Mouse (Mus musculus): ENCODE data around the gene Mpp1. TPM values are rescaled to one million over a fixed set of nuclear protein-coding genes. Genes with fewer than 3 reads are reported as not detected.
A peak's percentile ranks its signal among the peaks of the same experiment; 100 is the strongest.
"Not testable (repeated sequence)": the region's sequence is repeated elsewhere in the genome, so short reads cannot be mapped to it uniquely, and the experiment has no call there.

Gene Mpp1
- polyA plus RNA-seq (2015; fragmentation: Nextera tagmentation; extraction: Ambion mirVana): 21.9 and 22.6 TPM in 2 replicates

- Histone ChIP-seq H3K27ac (ENCODE audit: low read length) (peak within 1 kb of the TSS; percentile 50; the same call in 1 of the 2 replicates), H3K9ac (ENCODE audit: low read depth, low read length) (peak within 1 kb of the TSS; percentile 64)
- 22% methylated on average over 33 of the region's 36 CpGs for WGBS
Measured at GRCm38 (mm10) chrX:75130467-75131160, at the start of gene Mpp1. Gene Mpp1 (minus strand): TSS chrX:75131016.

GRCm38 (mm10) chrX:75163670-75164069 lies 32.9 kb upstream of the Mpp1 start, which contains the start of gene Smim9:
Gene Smim9 (minus strand): TSS chrX:75163770.
- 62% methylated on average over 1 of the region's 1 CpGs for WGBS
- Histone ChIP-seq H3K9me3 (replicated peaks; ENCODE audit: control insufficient read depth, low read length, poor library complexity, severe bottlenecking) (no peaks in the 10 kb centered on the region), H3K27ac (ENCODE audit: low read length) (no peak within 1 kb of the TSS), H3K36me3 (ENCODE audit: control insufficient read depth, insufficient read depth, low read length) (no peaks in the 10 kb centered on the region), H3K27me3 (ENCODE audit: control insufficient read depth, insufficient read depth, low read depth, low read length) (no peaks in the 10 kb centered on the region), H3K4me3 (ENCODE audit: low read depth, low read length) (no peak within 1 kb of the TSS), H3K9ac (ENCODE audit: low read depth, low read length) (no peak within 1 kb of the TSS), H3K4me2 (ENCODE audit: low read length) (no peak within 1 kb of the TSS), H3K4me1 (ENCODE audit: control insufficient read depth, insufficient read depth, low read length) (no peaks in the 10 kb centered on the region)
- ATAC-seq: no peak

More at GRCm38 (mm10) chrX:75130467-75131160, at the start of gene Mpp1:
- Histone ChIP-seq H3K4me1 (ENCODE audit: control insufficient read depth, insufficient read depth, low read length) (0 out of 2 replicates have a peak, but pooled peaks cover 2% of the 10 kb centered on the region), H3K4me3 (ENCODE audit: low read depth, low read length) (peak within 1 kb of the TSS; percentile 51), H3K9me3 (replicated peaks; ENCODE audit: control insufficient read depth, low read length, poor library complexity, severe bottlenecking) (no peaks in the 10 kb centered on the region), H3K4me2 (ENCODE audit: low read length) (peak within 1 kb of the TSS; percentile 69), H3K36me3 (ENCODE audit: control insufficient read depth, insufficient read depth, low read length) (no peaks in the 10 kb centered on the region), H3K27me3 (ENCODE audit: control insufficient read depth, insufficient read depth, low read depth, low read length) (no peaks in the 10 kb centered on the region)
- peak; percentile 100 for ATAC-seq

GRCm38 (mm10) chrX:75155576-75156243 lies 24.9 kb upstream of the Mpp1 start:
- 19% methylated on average over 14 of the region's 49 CpGs for WGBS
- no peaks in the 10 kb centered on the region; the same call in 1 of the 2 replicates for H3K9me3 ChIP-seq (replicated peaks; ENCODE audit: control insufficient read depth, low read length, poor library complexity, severe bottlenecking)
- peak overlapping the region; percentile 46 for H3K4me3 ChIP-seq (ENCODE audit: low read depth, low read length)
- H3K9ac ChIP-seq (ENCODE audit: low read depth, low read length): peak overlapping the region; percentile 66
- H3K27me3 ChIP-seq (ENCODE audit: control insufficient read depth, insufficient read depth, low read depth, low read length): no peaks in the 10 kb centered on the region
- peak; percentile 60 for ATAC-seq
- no peaks in the 10 kb centered on the region for H3K36me3 ChIP-seq (ENCODE audit: control insufficient read depth, insufficient read depth, low read length)
- H3K4me2 ChIP-seq (ENCODE audit: low read length): peak overlapping the region; percentile 62
- H3K4me1 ChIP-seq (ENCODE audit: control insufficient read depth, insufficient read depth, low read length): no peaks in the 10 kb centered on the region
- no peak overlapping the region for H3K27ac ChIP-seq (ENCODE audit: low read length)

GRCm38 (mm10) chrX:75152249-75152648 lies 21.4 kb upstream of the Mpp1 start:
- no peak for ATAC-seq
- 56% methylated on average over 1 of the region's 1 CpGs for WGBS
- no peaks in the 10 kb centered on the region for H3K27me3 ChIP-seq (ENCODE audit: control insufficient read depth, insufficient read depth, low read depth, low read length)

GRCm38 (mm10) chrX:75150304-75150703 lies 19.5 kb upstream of the Mpp1 start:
- Histone ChIP-seq H3K36me3 (ENCODE audit: control insufficient read depth, insufficient read depth, low read length) (no peaks in the 10 kb centered on the region), H3K4me3 (ENCODE audit: low read depth, low read length) (no peak overlapping the region), H3K4me2 (ENCODE audit: low read length) (no peak overlapping the region), H3K9me3 (replicated peaks; ENCODE audit: control insufficient read depth, low read length, poor library complexity, severe bottlenecking) (no peaks in the 10 kb centered on the region), H3K27ac (ENCODE audit: low read length) (no peak overlapping the region), H3K4me1 (ENCODE audit: control insufficient read depth, insufficient read depth, low read length) (no peaks in the 10 kb centered on the region), H3K27me3 (ENCODE audit: control insufficient read depth, insufficient read depth, low read depth, low read length) (no peaks in the 10 kb centered on the region), H3K9ac (ENCODE audit: low read depth, low read length) (no peak overlapping the region)
- 75% methylated on average over 2 of the region's 2 CpGs for WGBS
- no peak for ATAC-seq

More at GRCm38 (mm10) chrX:75152249-75152648, 21.4 kb upstream of the Mpp1 start:
- Histone ChIP-seq H3K4me3 (ENCODE audit: low read depth, low read length) (no peak overlapping the region), H3K9me3 (replicated peaks; ENCODE audit: control insufficient read depth, low read length, poor library complexity, severe bottlenecking) (no peaks in the 10 kb centered on the region; the same call in 1 of the 2 replicates), H3K27ac (ENCODE audit: low read length) (no peak overlapping the region), H3K4me2 (ENCODE audit: low read length) (no peak overlapping the region), H3K36me3 (ENCODE audit: control insufficient read depth, insufficient read depth, low read length) (no peaks in the 10 kb centered on the region), H3K9ac (ENCODE audit: low read depth, low read length) (no peak overlapping the region), H3K4me1 (ENCODE audit: control insufficient read depth, insufficient read depth, low read length) (no peaks in the 10 kb centered on the region)

- H3K4me2 ChIP-seq (ENCODE audit: low read length): no peak overlapping the region
- no peak overlapping the region for H3K27ac ChIP-seq (ENCODE audit: low read length)
- no peak overlapping the region for H3K9ac ChIP-seq (ENCODE audit: low read depth, low read length)
- no peak overlapping the region for H3K4me3 ChIP-seq (ENCODE audit: low read depth, low read length)
- no peaks in the 10 kb centered on the region for H3K36me3 ChIP-seq (ENCODE audit: control insufficient read depth, insufficient read depth, low read length)
- no peaks in the 10 kb centered on the region for H3K4me1 ChIP-seq (ENCODE audit: control insufficient read depth, insufficient read depth, low read length)
- ATAC-seq: no peak
- WGBS: 89% methylated on average over 4 of the region's 4 CpGs
- H3K27me3 ChIP-seq (ENCODE audit: control insufficient read depth, insufficient read depth, low read depth, low read length): no peaks in the 10 kb centered on the region
- no peaks in the 10 kb centered on the region for H3K9me3 ChIP-seq (replicated peaks; ENCODE audit: control insufficient read depth, low read length, poor library complexity, severe bottlenecking)
Measured at GRCm38 (mm10) chrX:75148414-75148813, 17.6 kb upstream of the Mpp1 start.

- H3K27me3 ChIP-seq (ENCODE audit: control insufficient read depth, insufficient read depth, low read depth, low read length); H3K4me1 ChIP-seq (ENCODE audit: control insufficient read depth, insufficient read depth, low read length); H3K36me3 ChIP-seq (ENCODE audit: control insufficient read depth, insufficient read depth, low read length); H3K27ac ChIP-seq (ENCODE audit: low read length); H3K9me3 ChIP-seq (replicated peaks; ENCODE audit: control insufficient read depth, low read length, poor library complexity, severe bottlenecking): not testable (repeated sequence)
- peak; percentile 68 for ATAC-seq
- H3K4me2 ChIP-seq (ENCODE audit: low read length): peak overlapping the region; percentile 60
- H3K9ac ChIP-seq (ENCODE audit: low read depth, low read length): peak overlapping the region; percentile 46
- 24% methylated on average over 15 of the region's 42 CpGs for WGBS
- peak overlapping the region; percentile 40 for H3K4me3 ChIP-seq (ENCODE audit: low read depth, low read length)
Measured at GRCm38 (mm10) chrX:75143124-75143555, 12.3 kb upstream of the Mpp1 start.

- Histone ChIP-seq H3K9me3 (replicated peaks; ENCODE audit: control insufficient read depth, low read length, poor library complexity, severe bottlenecking) (no peaks in the 10 kb centered on the region), H3K4me2 (ENCODE audit: low read length) (no peak overlapping the region), H3K9ac (ENCODE audit: low read depth, low read length) (no peak overlapping the region), H3K36me3 (ENCODE audit: control insufficient read depth, insufficient read depth, low read length) (no peaks in the 10 kb centered on the region), H3K4me3 (ENCODE audit: low read depth, low read length) (no peak overlapping the region), H3K4me1 (ENCODE audit: control insufficient read depth, insufficient read depth, low read length) (no peaks in the 10 kb centered on the region), H3K27me3 (ENCODE audit: control insufficient read depth, insufficient read depth, low read depth, low read length) (no peaks in the 10 kb centered on the region), H3K27ac (ENCODE audit: low read length) (no peak overlapping the region)
- ATAC-seq: no peak
- 89% methylated on average over 2 of the region's 2 CpGs for WGBS
Measured at GRCm38 (mm10) chrX:75138182-75138581, 7.4 kb upstream of the Mpp1 start.

GRCm38 (mm10) chrX:75137729-75138128 lies 6.9 kb upstream of the Mpp1 start:
- Histone ChIP-seq H3K4me3 (ENCODE audit: low read depth, low read length) (no peak overlapping the region), H3K27ac (ENCODE audit: low read length) (no peak overlapping the region), H3K4me2 (ENCODE audit: low read length) (no peak overlapping the region), H3K9ac (ENCODE audit: low read depth, low read length) (no peak overlapping the region), H3K4me1 (ENCODE audit: control insufficient read depth, insufficient read depth, low read length) (no peaks in the 10 kb centered on the region), H3K9me3 (replicated peaks; ENCODE audit: control insufficient read depth, low read length, poor library complexity, severe bottlenecking) (no peaks in the 10 kb centered on the region), H3K36me3 (ENCODE audit: control insufficient read depth, insufficient read depth, low read length) (no peaks in the 10 kb centered on the region), H3K27me3 (ENCODE audit: control insufficient read depth, insufficient read depth, low read depth, low read length) (no peaks in the 10 kb centered on the region)
- 92% methylated on average over 2 of the region's 2 CpGs for WGBS
- no peak for ATAC-seq
